Mouse (Mus musculus) lung, adult 10 weeks (tissue): ENCODE data around the gene Zfp503. TPM values are rescaled to one million over a fixed set of nuclear protein-coding genes. Genes with fewer than 3 reads are reported as not detected.

Source experiments
- polyA plus RNA-seq: library from polyadenylated mRNA; stranded (reverse); fragments of 350-450 nt; fragmentation: Illumina TruSeq; extraction: RNeasy Lipid Tissue Mini Kit (QIAGEN cat#74804); gene quantifications from one replicate; pipeline ENCODE4 v1.2.3, GENCODE M21; 2014; ENCODE audit warnings: low read depth, low replicate concordance; ENCODE audit not compliant: insufficient read depth

The Zfp503 gene
- polyA plus RNA-seq = 13.0 TPM

DNA sequence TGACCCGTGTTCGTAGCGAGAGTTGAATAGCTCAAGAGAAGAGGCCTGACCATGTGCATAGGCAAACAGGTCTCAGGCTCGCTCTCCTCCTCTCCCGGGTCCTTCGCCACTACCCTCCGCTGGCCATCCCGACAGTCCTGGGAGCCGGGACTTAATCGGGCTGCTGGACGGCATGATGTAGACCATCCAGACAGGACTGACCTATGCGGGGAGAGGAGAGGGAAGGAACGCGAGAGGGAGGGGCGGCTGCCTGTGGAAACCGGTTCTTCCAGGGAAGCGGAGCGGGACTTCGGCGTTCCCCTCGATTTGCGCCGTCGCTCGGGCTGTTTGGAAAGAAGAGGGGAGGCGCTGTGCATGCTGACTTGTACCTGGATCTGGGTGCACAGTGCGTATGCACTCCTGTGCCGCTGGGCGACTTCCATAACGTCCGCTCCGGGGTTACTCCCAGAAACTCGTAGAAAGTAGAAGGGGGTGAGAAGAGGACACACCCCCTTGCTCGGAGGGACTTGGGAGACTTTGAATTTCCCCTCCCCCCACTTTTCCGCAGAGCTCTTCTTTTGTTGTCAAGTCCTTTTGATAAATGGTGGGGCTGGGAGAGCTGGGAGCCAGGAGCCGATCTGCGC lies at the start of gene Zfp503:
Gene Zfp503, minus strand, starts transcription at position 311 of the 623 bp plus-strand sequence.

DNA sequence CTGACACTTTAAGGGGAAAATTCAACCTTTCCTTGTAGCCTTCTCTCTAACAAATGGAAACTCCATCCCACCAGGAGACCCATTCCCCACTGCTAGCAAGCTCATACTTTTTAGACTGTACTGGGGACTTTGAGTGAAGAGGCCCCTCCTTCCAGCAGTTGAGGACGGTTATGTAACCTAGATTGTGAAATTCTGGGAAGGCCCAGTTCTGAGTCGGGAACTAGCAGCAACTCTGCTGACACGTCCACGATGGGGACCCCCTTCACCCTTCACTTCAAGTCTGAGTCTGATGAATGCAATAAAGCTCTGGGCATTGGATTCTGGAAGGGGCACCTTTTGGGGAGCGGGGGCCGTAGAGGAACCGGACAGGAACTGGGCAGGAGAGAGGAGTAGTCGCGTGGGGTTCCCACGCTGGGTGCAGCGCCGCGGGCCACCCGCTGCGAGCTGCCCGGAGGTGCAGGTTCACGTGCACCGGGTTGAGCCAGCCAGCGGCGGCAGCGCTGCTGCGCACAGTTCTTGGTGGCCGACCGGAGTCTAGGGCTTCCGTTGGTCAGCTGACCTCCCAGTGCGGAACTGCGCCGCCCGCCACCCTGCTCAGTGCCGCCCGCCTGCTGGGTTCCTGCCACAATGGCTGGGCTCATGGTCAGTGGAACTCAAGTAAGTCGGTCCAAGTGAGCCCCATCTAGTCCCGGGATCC lies 30.0 kb upstream of the Zfp503 start, which contains the start of gene Lrmda:
Gene Lrmda, plus strand, starts transcription at position 461 of the 697 bp plus-strand sequence.

Other genes with a start within 250 kb of the Zfp503 start
- gene Samd8, start 239.1 kb downstream of the Zfp503 start, polyA plus RNA-seq = 5.0 TPM
- gene Dusp13, start 238.4 kb downstream of the Zfp503 start, polyA plus RNA-seq = not detected
- gene Vdac2, start 164.4 kb downstream of the Zfp503 start, polyA plus RNA-seq = 126 TPM
- 14.8 TPM for gene Comtd1, start 140.6 kb downstream of the Zfp503 start, polyA plus RNA-seq
- 10.6 TPM for gene Lrmda, start 30.1 kb upstream of the Zfp503 start, polyA plus RNA-seq